Mouse (Mus musculus) small intestine, adult 2 months (tissue): ENCODE data around the gene Smtnl2.
"Not testable (repeated sequence)": the region's sequence is repeated elsewhere in the genome, so short reads cannot be mapped to it uniquely, and the experiment has no call there.

Experiments
- CTCF ChIP-seq: fragments of 200-500 bp; IDR thresholded peaks from 2 replicates; pipeline ENCODE4 v1.5.1; 2012; ENCODE audit warnings: low read depth, mild to moderate bottlenecking, control low read depth, inconsistent platforms, low read length, moderate library complexity, mixed read lengths; ENCODE audit not compliant: insufficient replicate concordance, insufficient read length; ENCODE audit errors: extremely low read depth
- POLR2A ChIP-seq: fragments of 200-500 bp; IDR thresholded peaks from 2 replicates; pipeline ENCODE4 v1.6.1; 2012; ENCODE audit warnings: low read depth, mild to moderate bottlenecking, control low read depth, inconsistent platforms, low read length, moderate library complexity

GRCm38 (mm10) chr11:72440597-72440964, 29.1 kb upstream of the Smtnl2 start:
- TF ChIP-seq CTCF, POLR2A: not testable (repeated sequence)
